Mouse (Mus musculus) liver, embryonic 16.5 days (tissue): ENCODE data around the gene 2010005H15Rik. TPM values are rescaled to one million over a fixed set of nuclear protein-coding genes. Genes with fewer than 3 reads are reported as not detected.
"Not testable (repeated sequence)": the region's sequence is repeated elsewhere in the genome, so short reads cannot be mapped to it uniquely, and the experiment has no call there.

ENCODE experiments used
- ATAC-seq: fragments of 200-750 bp; cut with Nextera tagmentation; 2 replicates; pipeline ENCODE4 v1.8.0; 2017; ENCODE audit warnings: low read depth, mild to moderate bottlenecking, moderate number of reproducible peaks, moderate library complexity
- H3K27ac ChIP-seq: fragments of 300-500 bp; sonication (generic); 2 replicates; pipeline ENCODE4 v1.5.1; 2014; ENCODE audit warnings: mild to moderate bottlenecking, low read length
- H3K27me3 ChIP-seq: fragments of 300-500 bp; sonication (generic); 2 replicates; pipeline ENCODE4 v1.6.1; 2014; ENCODE audit warnings: low read depth, low read length, mixed read lengths; ENCODE audit not compliant: control insufficient read depth, insufficient read depth
- H3K36me3 ChIP-seq: fragments of 300-500 bp; sonication (generic); 2 replicates; pipeline ENCODE4 v1.6.1; 2014; ENCODE audit warnings: mild to moderate bottlenecking; ENCODE audit not compliant: control insufficient read depth, insufficient read depth
- H3K4me1 ChIP-seq: fragments of 300-500 bp; sonication (generic); 2 replicates; pipeline ENCODE4 v1.6.1; 2014; ENCODE audit warnings: low read depth, low read length, mixed read lengths; ENCODE audit not compliant: control insufficient read depth
- H3K4me2 ChIP-seq: fragments of 300-500 bp; sonication (generic); 2 replicates; pipeline ENCODE4 v1.6.1; 2014; ENCODE audit warnings: low read depth, low read length, mixed read lengths
- H3K4me3 ChIP-seq: fragments of 300-500 bp; sonication (generic); 2 replicates; pipeline ENCODE4 v1.5.1; 2014; ENCODE audit warnings: low read depth, mild to moderate bottlenecking, low read length
- H3K9ac ChIP-seq: fragments of 300-500 bp; sonication (generic); 2 replicates; pipeline ENCODE4 v1.6.1; 2014; ENCODE audit warnings: low read depth, low read length
- H3K9me3 ChIP-seq: fragments of 300-500 bp; sonication (generic); replicated peaks from 2 replicates; pipeline ENCODE4 v1.6.1; 2016; ENCODE audit warnings: low read length; ENCODE audit not compliant: control insufficient read depth
- WGBS: fragments of 180-500 bp; shearing (Covaris S2); extraction: QIAGEN DNeasy Blood & Tissue Kit; methylation state at CpG from one replicate; pipeline ENCODE4 v1.1.7; 2014; ENCODE audit not compliant: insufficient replicate concordance; 5-methylcytosine and 5-hydroxymethylcytosine counted together
- polyA plus RNA-seq: library from polyadenylated mRNA; unstranded; fragments of >200 nt; fragmentation: Nextera tagmentation; extraction: Ambion mirVana; gene quantifications from 2 replicates; pipeline ENCODE4 v1.2.1, GENCODE M21; 2015

The 2010005H15Rik gene
- polyA plus RNA-seq, 1 experiment from 2014 or later = 29.6 TPM

- H3K9me3 ChIP-seq, H3K4me1 ChIP-seq, H3K9ac ChIP-seq, ATAC-seq, H3K4me2 ChIP-seq, H3K27ac ChIP-seq, H3K27me3 ChIP-seq, H3K36me3 ChIP-seq: not testable (repeated sequence)
- H3K4me3 ChIP-seq = 0 out of 2 replicates have a peak within 1 kb of the TSS, but pooled peaks have one; percentile 15
- 56% methylated on average over 4 of the region's 4 CpGs for WGBS
Observed at GRCm38 (mm10) chr16:36276796-36277195, 55.5 kb downstream of the 2010005H15Rik start, which contains the start of gene Stfa1. Stfa1 (plus strand) TSS chr16:36276951.

DNA sequence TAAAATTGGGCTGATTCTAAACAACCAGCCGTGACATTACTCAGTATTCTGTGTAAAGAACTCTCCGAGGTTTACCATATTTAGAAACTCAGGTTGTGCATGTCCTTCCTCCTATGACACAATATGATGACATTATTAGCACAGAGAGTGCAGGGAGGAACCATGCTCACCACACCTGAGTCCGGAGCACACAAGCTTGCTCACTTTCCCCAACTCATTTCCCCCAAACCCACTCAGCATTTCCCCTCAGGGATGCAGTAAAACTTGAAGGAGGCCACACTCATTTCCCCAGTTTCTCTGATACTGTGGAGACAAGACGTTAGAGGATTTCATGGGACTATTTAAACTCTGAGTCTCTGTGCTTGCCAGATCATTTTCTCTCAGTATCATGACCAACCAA lies 67.9 kb downstream of the 2010005H15Rik start:
- H3K27ac ChIP-seq = peak overlapping the region; percentile 44
- H3K27me3 ChIP-seq = no peaks in the 10 kb centered on the region
- H3K36me3 ChIP-seq = no peaks in the 10 kb centered on the region
- no peak overlapping the region for H3K4me3 ChIP-seq
- H3K9ac ChIP-seq = no peak overlapping the region
- no peaks in the 10 kb centered on the region for H3K9me3 ChIP-seq
- no peak overlapping the region for H3K4me2 ChIP-seq
- H3K4me1 ChIP-seq = no peaks in the 10 kb centered on the region
- WGBS = 46% methylated on average over 4 of the region's 4 CpGs
- no peak for ATAC-seq

Other genes with a start within 250 kb of the 2010005H15Rik start
- gene Kpna1, start 242.7 kb upstream of the 2010005H15Rik start, polyA plus RNA-seq = 31.3 and 34.1 TPM in 2 replicates
- gene Wdr5b, start 180.3 kb upstream of the 2010005H15Rik start, polyA plus RNA-seq = 2.1 and 2.2 TPM in 2 replicates
- gene Fam162a, start 149.9 kb upstream of the 2010005H15Rik start, polyA plus RNA-seq = 223 and 235 TPM in 2 replicates
- gene Ccdc58, start 149.8 kb upstream of the 2010005H15Rik start, polyA plus RNA-seq = 43.8 and 44.6 TPM in 2 replicates
- gene Csta1, start 90.2 kb upstream of the 2010005H15Rik start, polyA plus RNA-seq = 0.02 and 0.04 TPM in 2 replicates
- 82.3 and 84.4 TPM in 2 replicates for gene Stfa2l1, start 64.7 kb upstream of the 2010005H15Rik start, polyA plus RNA-seq
- 264 and 272 TPM in 2 replicates for gene Gm5483, start 37.3 kb upstream of the 2010005H15Rik start, polyA plus RNA-seq
- gene Gm5416, start 11.1 kb upstream of the 2010005H15Rik start, polyA plus RNA-seq = 6.5 and 9.9 TPM in 2 replicates
- gene Stfa1, start 55.5 kb downstream of the 2010005H15Rik start, polyA plus RNA-seq = 657 and 688 TPM in 2 replicates
- gene BC117090, start 112.9 kb downstream of the 2010005H15Rik start, polyA plus RNA-seq = 3.6 and 3.7 TPM in 2 replicates
- gene BC100530, start 146.3 kb downstream of the 2010005H15Rik start, polyA plus RNA-seq = 534 and 566 TPM in 2 replicates
- 45.0 and 53.7 TPM in 2 replicates for gene Stfa2, start 187.0 kb downstream of the 2010005H15Rik start, polyA plus RNA-seq
- gene Stfa3, start 233.9 kb downstream of the 2010005H15Rik start, polyA plus RNA-seq = 99.4 and 110 TPM in 2 replicates